In the genomic region with DNA sequence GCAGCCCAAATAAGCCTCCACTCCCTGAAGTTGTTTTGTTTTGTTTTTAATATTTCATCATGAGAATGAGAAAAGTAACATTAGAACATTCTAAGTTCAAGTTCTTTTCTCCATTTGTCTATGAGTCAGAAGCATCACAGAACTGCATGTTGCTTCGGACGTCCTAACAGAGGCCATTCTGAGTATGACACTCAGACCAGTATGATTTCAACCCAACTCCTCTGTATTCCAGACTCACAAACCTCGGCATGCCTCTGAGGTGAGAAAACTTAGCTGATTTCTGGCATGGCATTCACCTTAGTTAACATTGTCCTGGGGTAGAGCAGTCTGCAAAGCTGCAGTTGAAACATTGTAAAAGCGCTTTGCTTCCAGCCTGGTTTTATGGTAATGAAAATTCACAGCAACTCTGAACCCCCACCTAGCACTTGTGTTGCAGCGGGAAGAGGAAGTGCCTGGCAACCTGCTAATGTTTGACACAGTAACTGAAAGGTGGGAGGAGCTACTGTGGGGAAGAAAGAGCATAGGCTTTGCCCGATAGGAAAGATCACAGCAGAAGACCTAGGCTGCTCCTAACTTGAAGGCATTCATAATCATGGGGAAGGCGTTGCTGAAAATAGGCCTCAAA, we compare ENCODE assay signal across 14 mouse cellular contexts.
DNase-seq lines count a peak whose midpoint lies in the region; ATAC-seq and TF ChIP-seq lines count a peak whose summit lies in the region.
"Had no signal": no experiment of that assay in that cellular context is flagged by ENCODE, and none has a peak within 500 bp of the region (broad histone marks: within the 10 kb centered on the region; RNA-seq: fewer than 3 reads in every experiment).

No protein-coding gene starts in this region.

- dilution Hi-C loops in CH12.LX (cut with MboI; ENCODE audit: extremely low pct_ligation_motif_present, extremely low pct_unique_long_range_greater_than_20kb, low sequenced_read_pairs), result no loop called here

- WGBS in intestine, postnatal 0 days, result 39% methylated on average over 7 of the region's 7 CpGs
- WGBS in heart, adult 2 months, result 63% methylated on average over 7 of the region's 7 CpGs
- 56% methylated on average over 7 of the region's 7 CpGs for WGBS in heart, embryonic 11.5 days (ENCODE audit: insufficient replicate concordance)

- in situ Hi-C loops in CH12.LX (cut with MboI; ENCODE audit: low pct_ligation_motif_present, low pct_unique_long_range_greater_than_20kb, low sequenced_read_pairs), result no loop called here

- no peak for TF ChIP-seq CTCF in CH12.LX (conservative IDR thresholded peaks at IDR 0.05 in 1 of 2, IDR thresholded peaks at IDR 0.05 in 1 of 2; ENCODE audit: low read depth in 2 of 2, low read length in 2 of 2)
- TF ChIP-seq CTCF in intestine, postnatal 0 days (IDR thresholded peaks at IDR 0.05; ENCODE audit: low read depth), result no peak
- TF ChIP-seq CTCF in heart, adult 2 months (IDR thresholded peaks at IDR 0.05), result no peak

- H3K27me3 ChIP-seq in CH12.LX (replicated peaks), result no peaks in the 10 kb centered on the region
- H3K27me3 ChIP-seq in intestine, postnatal 0 days (replicated peaks; ENCODE audit: control insufficient read depth, insufficient read depth, low read length), result no peaks in the 10 kb centered on the region
- no peaks in the 10 kb centered on the region for H3K27me3 ChIP-seq in heart, adult 2 months (ENCODE audit: control insufficient read depth, insufficient read depth, low read length)
- no peaks in the 10 kb centered on the region for H3K27me3 ChIP-seq in heart, embryonic 11.5 days (ENCODE audit: control insufficient read depth, insufficient read depth, low read length)
- H3K27me3 ChIP-seq: embryonic facial prominence, embryonic 12.5 days; neural tube, embryonic 13.5 days had no signal

- H3K9me3 ChIP-seq in CH12.LX (replicated peaks; ENCODE audit: low read length), result no peaks in the 10 kb centered on the region
- no peaks in the 10 kb centered on the region for H3K9me3 ChIP-seq in intestine, postnatal 0 days (ENCODE audit: control insufficient read depth)
- H3K9me3 ChIP-seq in heart, embryonic 11.5 days (replicated peaks; ENCODE audit: control insufficient read depth, low read length), result no peaks in the 10 kb centered on the region
- H3K9me3 ChIP-seq: embryonic facial prominence, embryonic 12.5 days; heart, embryonic 12.5 days; neural tube, embryonic 13.5 days had no signal

- H3K9ac ChIP-seq in CH12.LX (ENCODE audit: insufficient read depth, low read depth), result no peak overlapping the region
- no peak overlapping the region for H3K9ac ChIP-seq in intestine, postnatal 0 days (ENCODE audit: low read depth, low read length)
- H3K9ac ChIP-seq in heart, adult 2 months (ENCODE audit: low read depth, low read length), result no peak overlapping the region
- H3K9ac ChIP-seq in heart, embryonic 11.5 days (ENCODE audit: low read depth, low read length), result no peak overlapping the region
- H3K9ac ChIP-seq: embryonic facial prominence, embryonic 12.5 days; heart, embryonic 12.5 days; neural tube, embryonic 13.5 days had no signal

- no peak for TF ChIP-seq POLR2A in CH12.LX (IDR thresholded peaks at IDR 0.05; ENCODE audit: low read depth, low read length)
- TF ChIP-seq POLR2A in heart, adult 2 months (IDR thresholded peaks at IDR 0.05; ENCODE audit: insufficient read depth, low read depth, low read length), result no peak

- DNase-seq in lung, adult 18-20 months, result peak; percentile 18 to 44
- DNase-seq in lung, postnatal 10 days, result no peak
- peak; percentile 78 for DNase-seq in CH12.LX (ENCODE audit: extremely low read depth)
- DNase-seq in heart, adult 2 months, result no peak
- DNase-seq in right cerebral cortex, adult 18-20 months, result no peak
- DNase-seq: cerebellum, adult 11-12 months had no signal

- no peaks in the 10 kb centered on the region for H3K79me2 ChIP-seq in CH12.LX (replicated peaks; ENCODE audit: control insufficient read depth, extremely low read depth, insufficient read depth, poor library complexity, severe bottlenecking)
- H3K79me2 ChIP-seq in heart, adult 2 months (replicated peaks; ENCODE audit: control insufficient read depth, insufficient read depth, low read length), result no peaks in the 10 kb centered on the region

- peak; percentile 89 for ATAC-seq in intestine, postnatal 0 days
- peak; percentile 70 for ATAC-seq in monocyte, adult 5-6 weeks (replicated peaks; ENCODE audit: insufficient number of reproducible peaks, low FRiP score, low TSS enrichment, poor library complexity, severe bottlenecking)
- no peak for ATAC-seq in heart, embryonic 11.5 days (replicated peaks; ENCODE audit: insufficient number of reproducible peaks, low FRiP score, low TSS enrichment)
- ATAC-seq: hindbrain, embryonic 16.5 days had no signal

- H3K36me3 ChIP-seq in CH12.LX (replicated peaks in 1 of 2; ENCODE audit: control insufficient read depth in 1 of 2, insufficient read depth in 1 of 2, low read length in 1 of 2), result no peaks in the 10 kb centered on the region
- no peaks in the 10 kb centered on the region for H3K36me3 ChIP-seq in intestine, postnatal 0 days (ENCODE audit: control insufficient read depth, insufficient read depth)
- no peaks in the 10 kb centered on the region for H3K36me3 ChIP-seq in heart, adult 2 months (ENCODE audit: control insufficient read depth, insufficient read depth, low read length)
- H3K36me3 ChIP-seq in heart, embryonic 11.5 days (ENCODE audit: control insufficient read depth, insufficient read depth, low read length), result no peaks in the 10 kb centered on the region
- H3K36me3 ChIP-seq: embryonic facial prominence, embryonic 12.5 days; heart, embryonic 12.5 days; neural tube, embryonic 13.5 days had no signal

- peaks cover 14 to 44% of the 10 kb centered on the region in 2 experiments for H3K4me1 ChIP-seq in CH12.LX (ENCODE audit: control insufficient read depth in 1 of 2, insufficient read depth in 2 of 2)
- H3K4me1 ChIP-seq in intestine, postnatal 0 days (replicated peaks; ENCODE audit: control insufficient read depth, insufficient read depth, low read length), result no peaks in the 10 kb centered on the region; the same call in none of the 2 replicates
- no peaks in the 10 kb centered on the region for H3K4me1 ChIP-seq in heart, adult 2 months (ENCODE audit: control insufficient read depth, insufficient read depth, low read length)
- H3K4me1 ChIP-seq in heart, embryonic 11.5 days (ENCODE audit: control insufficient read depth, insufficient read depth, low read length), result no peaks in the 10 kb centered on the region

- peak overlapping the region; percentile 63; the same call in 1 of the 2 replicates for H3K4me2 ChIP-seq in CH12.LX (ENCODE audit: insufficient read depth, low read depth, poor library complexity, severe bottlenecking)
- H3K4me2 ChIP-seq in intestine, postnatal 0 days (replicated peaks; ENCODE audit: low read depth), result peak overlapping the region; percentile 45
- no peak overlapping the region for H3K4me2 ChIP-seq in heart, embryonic 11.5 days
- H3K4me2 ChIP-seq: embryonic facial prominence, embryonic 12.5 days; heart, embryonic 12.5 days; neural tube, embryonic 13.5 days had no signal

- intact Hi-C loops in heart, adult 2 months (cut with DNase I), result no loop called here

- TF ChIP-seq EP300 in CH12.LX (IDR thresholded peaks at IDR 0.05; ENCODE audit: low read length), result no peak
- TF ChIP-seq EP300 in heart, adult 2 months (IDR thresholded peaks at IDR 0.05; ENCODE audit: insufficient read depth, low read depth, low read length), result no peak

- no peak for TF ChIP-seq RAD21 in CH12.LX (IDR thresholded peaks at IDR 0.05; ENCODE audit: low read depth, low read length)

- H3K4me3 ChIP-seq in CH12.LX (replicated peaks in 1 of 3; ENCODE audit: low read depth in 2 of 3, low read length in 2 of 3, poor library complexity in 1 of 3), result no peak overlapping the region
- H3K4me3 ChIP-seq in intestine, postnatal 0 days (ENCODE audit: low read depth, low read length), result no peak overlapping the region
- H3K4me3 ChIP-seq in heart, adult 2 months, result no peak overlapping the region
- H3K4me3 ChIP-seq in heart, embryonic 11.5 days (ENCODE audit: low read depth, low read length), result no peak overlapping the region
- H3K4me3 ChIP-seq: embryonic facial prominence, embryonic 12.5 days; heart, embryonic 12.5 days; neural tube, embryonic 13.5 days had no signal

- no peak overlapping the region for H3K27ac ChIP-seq in CH12.LX (ENCODE audit: insufficient read depth, low read depth)
- 0 out of 2 replicates have a peak overlapping the region, but pooled peaks have one; percentile 22 for H3K27ac ChIP-seq in intestine, postnatal 0 days (ENCODE audit: low read depth, low read length)
- no peak overlapping the region for H3K27ac ChIP-seq in heart, adult 2 months
- no peak overlapping the region for H3K27ac ChIP-seq in heart, embryonic 11.5 days (ENCODE audit: low read depth, low read length)
- H3K27ac ChIP-seq: embryonic facial prominence, embryonic 12.5 days; macrophage; neural tube, embryonic 13.5 days had no signal

TF ChIP-seq in CH12.LX, 34 proteins besides CTCF, POLR2A, EP300 and RAD21:
- TF ChIP-seq USF2 (conservative IDR thresholded peaks at IDR 0.05; ENCODE audit: low read depth, low read length) (no peak), ZNF384 (IDR thresholded peaks at IDR 0.05; ENCODE audit: low read depth, low read length) (no peak), PAX5 (IDR thresholded peaks at IDR 0.05; ENCODE audit: low read length) (no peak), ZC3H11A (IDR thresholded peaks at IDR 0.05; ENCODE audit: low read depth, low read length) (no peak), BHLHE40 (IDR thresholded peaks at IDR 0.05; ENCODE audit: low read depth, low read length) (no peak), UBTF (IDR thresholded peaks at IDR 0.05; ENCODE audit: low read depth, low read length) (0 out of 2 replicates have a peak, but pooled peaks have one; percentile 8), ELF1 (IDR thresholded peaks at IDR 0.05; ENCODE audit: low read depth, low read length) (peak; percentile 66), MXI1 (IDR thresholded peaks at IDR 0.05; ENCODE audit: low read depth, low read length) (no peak), TBP (conservative IDR thresholded peaks at IDR 0.05; ENCODE audit: low read depth, low read length) (no peak)

Comparison
In these comparisons a context has a peak if more than half of its experiments do, and no peak if none do; other contexts are left out.
1. DNase-seq: peak in lung, adult 18-20 months (2 of 2) and CH12.LX (single experiment); none in lung, postnatal 10 days (single experiment), heart, adult 2 months (0 of 2) and right cerebral cortex, adult 18-20 months (single experiment).